Mouse (Mus musculus) ES-Bruce4 (cell line): ENCODE measurements around the gene Timm8a2.

Experiments used
- CTCF ChIP-seq: IDR thresholded peaks from one replicate; pipeline ENCODE4 v1.8.1; 2011; ENCODE audit warnings: low read depth, low read length
- EP300 ChIP-seq: IDR thresholded peaks from 2 replicates; pipeline ENCODE4 v1.6.1; 2011; ENCODE audit warnings: low read depth, low read length; ENCODE audit not compliant: insufficient read depth
- POLR2A ChIP-seq: IDR thresholded peaks from one replicate; pipeline ENCODE4 v1.8.1; 2011; ENCODE audit warnings: low read length; ENCODE audit not compliant: insufficient read depth

DNA sequence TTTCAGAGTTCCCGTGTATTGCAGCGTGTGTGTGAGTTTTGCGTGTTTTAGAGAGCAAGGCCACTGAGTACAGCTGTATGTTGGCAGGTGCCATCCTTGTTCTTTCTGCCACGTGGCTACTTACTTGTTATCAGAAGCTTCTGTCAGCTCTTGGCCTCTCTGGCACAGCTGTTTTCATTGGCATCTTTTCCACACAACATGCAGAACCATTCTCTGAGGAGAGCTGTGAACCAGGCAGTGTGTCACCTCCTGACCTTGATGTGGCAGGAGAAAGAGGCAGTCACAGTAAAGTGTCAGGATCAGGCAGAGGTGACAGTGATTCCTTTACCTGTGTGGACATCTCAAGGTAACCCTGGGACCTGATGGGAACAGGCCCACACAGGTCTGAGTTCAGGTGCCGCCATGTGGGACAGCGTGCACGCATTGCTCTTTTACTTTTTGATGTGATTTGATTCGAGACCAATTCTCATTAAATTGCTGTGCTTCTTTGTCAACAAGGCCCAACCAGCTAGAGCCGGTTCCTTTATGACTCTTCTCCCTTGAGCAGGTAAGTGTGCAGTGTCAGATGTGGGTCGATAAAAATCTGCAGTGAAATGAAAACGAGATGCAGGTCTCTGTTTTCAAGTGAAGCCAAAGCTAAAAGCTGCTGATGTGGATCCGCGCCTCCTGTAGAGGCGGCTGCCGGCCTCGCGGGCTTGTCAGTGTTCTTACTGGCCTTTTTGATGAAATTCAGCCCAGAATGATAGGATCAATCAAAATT is 33.9 kb upstream of the Timm8a2 start:
- TF ChIP-seq CTCF (no peak), POLR2A (no peak), EP300 (no peak)
